Mouse (Mus musculus) heart, embryonic 10.5 days (tissue): ENCODE measurements around the gene Ankrd11. TPM values are rescaled to one million over a fixed set of nuclear protein-coding genes. Genes with fewer than 3 reads are reported as not detected.

Source experiments
- DNase-seq: peaks from one replicate; pipeline ENCODE4 v3.0.0-alpha.2; 2017; ENCODE audit warnings: low spot score
- H3K27ac ChIP-seq: fragments of 300-500 bp; sonication (generic); 2 replicates; pipeline ENCODE4 v1.5.1; 2016; ENCODE audit warnings: mild to moderate bottlenecking
- H3K27me3 ChIP-seq: fragments of 300-500 bp; sonication (generic); 2 replicates; pipeline ENCODE4 v1.6.1; 2016; ENCODE audit warnings: mild to moderate bottlenecking; ENCODE audit not compliant: poor library complexity, insufficient read depth, severe bottlenecking
- H3K36me3 ChIP-seq: fragments of 300-500 bp; sonication (generic); 2 replicates; pipeline ENCODE4 v1.6.1; 2016; ENCODE audit warnings: mild to moderate bottlenecking, moderate library complexity
- H3K4me1 ChIP-seq: fragments of 300-500 bp; sonication (generic); 2 replicates; pipeline ENCODE4 v1.6.1; 2016; ENCODE audit warnings: mild to moderate bottlenecking
- H3K4me3 ChIP-seq: fragments of 300-500 bp; sonication (generic); 2 replicates; pipeline ENCODE4 v1.5.1; 2016; ENCODE audit warnings: mild to moderate bottlenecking, moderate library complexity
- H3K9me3 ChIP-seq: fragments of 300-500 bp; sonication (generic); 2 replicates; pipeline ENCODE4 v1.6.1; 2016; ENCODE audit warnings: mild to moderate bottlenecking, moderate library complexity
- WGBS: fragments of 180-500 bp; shearing (Covaris S2); methylation state at CpG from one replicate; pipeline ENCODE4 v1.1.7; 2016; 5-methylcytosine and 5-hydroxymethylcytosine counted together
- polyA plus RNA-seq: library from polyadenylated mRNA; unstranded; fragments of >200 nt; fragmentation: Nextera tagmentation; extraction: Ambion mirVana; gene quantifications from 2 replicates; pipeline ENCODE4 v1.2.1, GENCODE M21; 2016

Gene Ankrd11
- polyA plus RNA-seq, 1 experiment from 2014 or later = 32.9 TPM

DNA sequence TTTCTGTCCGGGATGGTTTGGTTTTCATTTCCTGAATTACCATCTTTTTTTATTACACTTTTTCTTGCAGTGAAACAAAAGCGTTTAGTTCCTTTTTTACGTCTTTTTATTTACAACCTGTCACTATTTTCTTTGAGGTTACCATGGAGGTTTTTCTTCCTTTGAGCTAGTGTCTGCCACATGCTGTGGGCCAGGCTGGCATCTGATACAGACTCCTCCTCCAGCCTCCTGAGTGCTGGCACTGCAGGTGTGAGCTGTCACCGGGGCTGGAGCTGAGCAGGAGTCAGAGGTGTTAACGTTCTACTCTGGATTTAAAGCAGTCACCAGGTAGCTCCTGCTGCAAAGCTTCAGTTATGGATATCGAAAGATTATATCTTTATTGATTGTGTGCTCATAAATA lies 168.9 kb downstream of the Ankrd11 start:
- Histone ChIP-seq H3K27me3 (peaks cover 14% of the 10 kb centered on the region; the same call in 1 of the 2 replicates), H3K36me3 (no peaks in the 10 kb centered on the region), H3K4me3 (no peak overlapping the region), H3K27ac (no peak overlapping the region), H3K4me1 (peaks cover 25% of the 10 kb centered on the region), H3K9me3 (no peaks in the 10 kb centered on the region)
- DNase-seq = no peak
- WGBS = 49% methylated on average over 6 of the region's 6 CpGs

DNA sequence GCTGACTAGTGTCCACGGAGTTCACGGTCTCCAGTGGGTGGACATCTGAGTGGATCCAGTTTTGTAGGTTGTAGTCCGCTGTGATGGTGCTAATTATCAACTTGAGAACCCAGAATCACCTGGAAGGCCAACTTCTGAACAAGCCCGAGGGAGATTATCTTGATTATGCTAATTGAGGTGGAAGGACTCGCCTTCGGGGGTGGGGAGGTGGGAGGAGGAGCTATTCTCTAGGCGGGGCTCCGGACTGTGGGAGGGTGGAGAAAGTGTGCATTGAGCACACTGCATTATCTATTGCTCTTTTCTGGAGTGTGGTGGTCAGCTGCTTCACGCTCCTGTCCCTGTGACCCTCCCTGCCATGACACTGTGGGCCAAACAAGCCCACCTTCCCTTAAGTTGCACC lies 170.4 kb downstream of the Ankrd11 start:
- Histone ChIP-seq H3K4me3 (no peak overlapping the region), H3K4me1 (peaks cover 20% of the 10 kb centered on the region), H3K27me3 (peaks cover 26% of the 10 kb centered on the region; the same call in 1 of the 2 replicates), H3K36me3 (no peaks in the 10 kb centered on the region), H3K9me3 (peaks cover 4% of the 10 kb centered on the region; the same call in 1 of the 2 replicates), H3K27ac (no peak overlapping the region)
- 56% methylated on average over 9 of the region's 9 CpGs for WGBS
- DNase-seq = no peak

DNA sequence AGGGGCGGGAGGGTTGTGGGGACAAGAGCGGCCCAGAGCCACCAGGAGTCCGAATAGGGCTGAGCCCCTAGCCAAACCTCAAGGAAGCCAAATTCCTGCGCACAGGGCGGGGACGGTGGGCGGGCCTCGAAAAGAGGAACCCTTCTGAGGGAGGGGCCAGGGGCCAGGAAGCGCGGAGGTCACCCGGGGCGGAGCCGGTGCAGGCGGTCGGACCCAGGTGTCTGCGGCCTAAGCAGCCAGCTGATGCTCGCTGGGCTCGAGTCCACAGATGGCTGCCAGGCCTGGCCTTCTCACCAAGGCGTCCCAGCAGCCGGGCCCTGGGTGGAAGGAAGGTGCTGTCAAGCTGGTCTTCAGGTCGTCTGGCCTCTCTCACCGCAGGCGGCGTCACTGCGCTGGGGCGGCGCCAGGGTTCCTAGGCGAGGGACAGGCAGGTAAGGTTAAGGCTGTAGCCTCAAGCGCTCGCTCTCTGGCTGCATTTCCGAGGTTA lies 171.7 kb downstream of the Ankrd11 start:
- DNase-seq = no peak
- H3K4me1 ChIP-seq = peaks cover 18% of the 10 kb centered on the region
- 14% methylated on average over 31 of the region's 31 CpGs for WGBS
- peaks cover 33% of the 10 kb centered on the region; the same call in 1 of the 2 replicates for H3K27me3 ChIP-seq
- H3K36me3 ChIP-seq = no peaks in the 10 kb centered on the region
- H3K27ac ChIP-seq = no peak overlapping the region
- peak overlapping the region; percentile 50 for H3K4me3 ChIP-seq
- peaks cover 14% of the 10 kb centered on the region for H3K9me3 ChIP-seq

DNA sequence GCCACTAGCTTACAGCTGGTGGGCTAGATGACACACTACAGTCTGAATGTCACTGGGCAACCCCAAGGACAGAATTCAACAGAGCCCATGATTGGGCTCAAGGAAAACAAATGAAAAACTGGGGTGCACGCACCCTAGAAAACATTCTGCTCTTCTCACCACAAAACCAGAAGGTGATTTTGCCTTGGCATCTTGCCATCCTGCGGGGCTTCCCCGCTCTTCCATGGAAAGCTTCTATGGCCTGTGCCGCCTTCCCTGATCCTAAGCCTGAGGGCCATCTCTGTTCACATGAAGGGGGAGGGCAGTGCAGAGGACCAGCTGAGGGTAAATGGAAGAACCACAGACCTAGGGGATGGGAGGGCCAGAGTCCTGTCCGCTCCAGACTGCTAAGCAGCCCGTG lies 174.1 kb downstream of the Ankrd11 start:
- whole genome bisulfite sequencing = 85% methylated on average over 6 of the region's 6 CpGs
- H3K4me3 ChIP-seq = no peak overlapping the region
- DNase-seq = no peak
- peaks cover 4% of the 10 kb centered on the region; the same call in 1 of the 2 replicates for H3K36me3 ChIP-seq
- H3K27ac ChIP-seq = no peak overlapping the region
- peaks cover 16% of the 10 kb centered on the region for H3K4me1 ChIP-seq
- H3K9me3 ChIP-seq = peaks cover 32% of the 10 kb centered on the region
- H3K27me3 ChIP-seq = peaks cover 48% of the 10 kb centered on the region; the same call in 1 of the 2 replicates

DNA sequence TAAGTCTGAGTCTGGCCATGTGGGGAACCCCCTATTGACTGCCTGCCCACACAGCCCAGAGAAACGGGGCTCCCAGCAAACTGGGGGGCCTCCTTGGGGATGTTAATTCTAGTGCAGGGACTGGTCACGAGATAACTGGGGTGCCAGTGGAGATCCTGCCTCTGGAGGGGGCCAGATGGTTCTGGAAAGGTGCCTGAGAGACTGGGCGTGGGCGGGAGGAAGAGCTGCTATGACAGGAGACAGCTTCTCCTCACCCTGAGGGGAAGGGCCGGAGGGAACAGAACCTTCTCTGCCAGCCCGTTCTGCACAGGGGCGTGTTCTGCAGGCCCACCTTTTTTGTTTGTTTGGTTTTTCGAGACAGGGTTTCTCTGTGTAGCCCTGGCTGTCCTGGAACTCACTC lies 175.8 kb downstream of the Ankrd11 start:
- peaks cover 16% of the 10 kb centered on the region for H3K4me1 ChIP-seq
- H3K27ac ChIP-seq = no peak overlapping the region
- H3K9me3 ChIP-seq = peaks cover 32% of the 10 kb centered on the region
- DNase-seq = no peak
- 77% methylated on average over 8 of the region's 8 CpGs for whole genome bisulfite sequencing
- peaks cover 52% of the 10 kb centered on the region; the same call in 1 of the 2 replicates for H3K27me3 ChIP-seq
- peaks cover 4% of the 10 kb centered on the region; the same call in 1 of the 2 replicates for H3K36me3 ChIP-seq
- H3K4me3 ChIP-seq = no peak overlapping the region

DNA sequence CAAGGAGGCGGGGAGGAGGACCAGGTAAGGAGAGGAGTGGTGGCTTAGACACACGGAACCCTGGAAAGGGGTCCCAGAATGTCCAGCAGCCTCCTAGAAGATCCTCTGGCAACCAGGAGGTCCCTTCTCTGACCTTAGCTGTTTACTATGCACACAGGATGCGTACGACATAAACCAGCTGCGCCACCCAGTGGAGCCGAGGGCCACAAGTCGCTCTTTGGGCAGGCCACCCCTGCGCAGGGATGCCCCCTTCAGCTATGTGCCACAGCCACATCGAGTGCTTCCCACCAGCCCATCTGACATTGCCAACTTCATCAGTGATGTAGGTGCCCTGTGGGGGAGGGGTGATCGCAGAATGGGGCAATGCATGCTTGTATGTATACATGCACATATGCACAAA lies 176.6 kb downstream of the Ankrd11 start:
- H3K27me3 ChIP-seq = peaks cover 58% of the 10 kb centered on the region; the same call in 1 of the 2 replicates
- peak overlapping the region; percentile 43; the same call in 1 of the 2 replicates for H3K4me3 ChIP-seq
- DNase-seq = no peak
- peaks cover 14% of the 10 kb centered on the region for H3K4me1 ChIP-seq
- WGBS = 63% methylated on average over 10 of the region's 10 CpGs
- peaks cover 4% of the 10 kb centered on the region; the same call in 1 of the 2 replicates for H3K36me3 ChIP-seq
- H3K9me3 ChIP-seq = peaks cover 32% of the 10 kb centered on the region
- no peak overlapping the region for H3K27ac ChIP-seq

DNA sequence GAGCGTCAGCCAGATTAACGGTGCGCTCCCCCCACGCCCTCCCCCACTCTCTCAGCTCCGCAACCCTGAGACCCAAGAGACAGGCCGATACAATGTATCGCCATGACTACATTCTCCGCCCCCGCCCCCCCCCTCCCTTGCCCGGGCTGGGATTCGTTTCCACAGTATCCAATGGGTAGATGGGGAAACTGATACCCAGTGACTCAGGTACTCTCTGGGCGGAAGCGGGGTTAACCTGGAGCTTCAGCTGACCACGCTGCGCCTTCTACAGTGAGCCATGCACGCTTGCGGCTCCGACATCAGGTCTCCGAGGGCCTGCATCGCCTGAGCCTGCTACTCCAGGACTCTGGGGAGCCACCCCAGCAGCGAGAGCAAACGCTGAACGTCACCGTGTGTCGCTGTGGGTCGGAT lies 177.4 kb downstream of the Ankrd11 start:
- Histone ChIP-seq H3K27ac (no peak overlapping the region), H3K36me3 (peaks cover 4% of the 10 kb centered on the region; the same call in 1 of the 2 replicates), H3K4me1 (peaks cover 9% of the 10 kb centered on the region; the same call in 1 of the 2 replicates), H3K9me3 (peaks cover 32% of the 10 kb centered on the region), H3K27me3 (peaks cover 54% of the 10 kb centered on the region; the same call in 1 of the 2 replicates), H3K4me3 (peak overlapping the region; percentile 43)
- DNase-seq = no peak
- WGBS = 62% methylated on average over 26 of the region's 26 CpGs

DNA sequence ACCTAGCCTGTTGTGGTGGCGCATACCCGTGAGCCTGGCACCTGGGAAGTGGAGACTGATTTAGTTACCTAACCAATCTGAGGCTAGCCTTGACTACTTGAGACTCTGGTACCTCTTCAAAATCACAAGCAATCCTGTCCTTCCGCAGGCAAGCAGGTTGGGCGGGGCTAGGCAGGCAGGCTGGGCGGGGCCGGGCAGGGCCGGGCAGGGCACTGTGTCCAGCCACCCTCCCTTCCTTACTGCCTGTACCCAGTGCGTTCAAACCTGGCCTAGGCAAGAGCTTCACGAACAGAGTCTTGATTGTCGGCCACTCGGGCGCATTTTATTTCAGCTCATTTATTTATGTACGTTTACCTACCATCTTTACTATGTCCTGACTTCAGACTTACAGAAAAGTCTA lies 182.2 kb downstream of the Ankrd11 start:
- H3K4me3 ChIP-seq = no peak overlapping the region
- peaks cover 4% of the 10 kb centered on the region; the same call in 1 of the 2 replicates for H3K4me1 ChIP-seq
- peaks cover 12% of the 10 kb centered on the region for H3K9me3 ChIP-seq
- H3K36me3 ChIP-seq = peaks cover 2% of the 10 kb centered on the region; the same call in 1 of the 2 replicates
- no peak overlapping the region for H3K27ac ChIP-seq
- WGBS = 57% methylated on average over 13 of the region's 13 CpGs
- peaks cover 32% of the 10 kb centered on the region for H3K27me3 ChIP-seq
- DNase-seq = no peak

DNA sequence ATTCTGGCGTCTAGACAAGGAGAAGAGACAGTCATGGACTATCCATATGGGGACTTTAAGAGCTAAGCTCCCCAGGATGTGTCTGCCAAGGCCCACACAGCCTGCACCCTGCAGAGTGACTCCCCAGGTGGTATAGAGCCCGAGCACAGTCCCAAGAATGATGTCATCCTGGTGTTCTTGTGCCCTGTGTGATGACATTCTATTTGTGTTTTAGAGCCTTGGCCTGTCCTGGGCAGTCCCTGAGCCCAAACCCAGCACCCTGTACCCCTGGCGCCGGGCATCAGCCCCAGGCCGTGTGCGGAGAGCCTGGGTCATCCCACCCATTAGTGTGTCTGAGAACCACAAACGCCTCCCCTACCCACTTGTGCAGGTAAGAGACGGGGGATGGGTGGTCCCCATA lies 185.8 kb downstream of the Ankrd11 start:
- WGBS = 78% methylated on average over 8 of the region's 8 CpGs
- Histone ChIP-seq H3K27me3 (peaks cover 35% of the 10 kb centered on the region), H3K27ac (no peak overlapping the region), H3K36me3 (no peaks in the 10 kb centered on the region), H3K4me1 (peaks cover 24% of the 10 kb centered on the region), H3K9me3 (no peaks in the 10 kb centered on the region), H3K4me3 (no peak overlapping the region)
- no peak for DNase-seq

DNA sequence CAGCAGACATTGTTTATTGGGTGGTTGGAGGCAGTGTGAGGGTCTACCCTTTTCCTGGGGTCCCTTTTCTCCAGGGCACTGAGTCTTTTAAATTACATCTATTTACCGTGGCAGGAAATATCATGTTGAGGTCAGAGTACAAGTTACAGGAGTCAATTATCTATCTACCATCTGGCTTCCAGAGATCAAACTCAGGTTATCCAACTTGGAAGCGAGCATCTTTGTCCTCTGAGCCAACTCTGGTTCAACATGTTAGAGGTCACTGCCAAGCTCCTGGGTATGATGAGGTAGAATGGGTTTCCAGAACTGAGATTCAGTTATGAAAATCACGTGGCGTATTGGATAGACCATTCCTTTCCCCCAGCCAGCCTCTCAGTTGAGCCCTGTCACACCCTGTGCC lies 187.0 kb downstream of the Ankrd11 start:
- 76% methylated on average over 4 of the region's 4 CpGs for WGBS
- H3K27ac ChIP-seq = no peak overlapping the region
- H3K9me3 ChIP-seq = no peaks in the 10 kb centered on the region
- peaks cover 38% of the 10 kb centered on the region for H3K27me3 ChIP-seq
- H3K4me3 ChIP-seq = no peak overlapping the region
- H3K36me3 ChIP-seq = no peaks in the 10 kb centered on the region
- DNase-seq = no peak
- H3K4me1 ChIP-seq = peaks cover 27% of the 10 kb centered on the region

DNA sequence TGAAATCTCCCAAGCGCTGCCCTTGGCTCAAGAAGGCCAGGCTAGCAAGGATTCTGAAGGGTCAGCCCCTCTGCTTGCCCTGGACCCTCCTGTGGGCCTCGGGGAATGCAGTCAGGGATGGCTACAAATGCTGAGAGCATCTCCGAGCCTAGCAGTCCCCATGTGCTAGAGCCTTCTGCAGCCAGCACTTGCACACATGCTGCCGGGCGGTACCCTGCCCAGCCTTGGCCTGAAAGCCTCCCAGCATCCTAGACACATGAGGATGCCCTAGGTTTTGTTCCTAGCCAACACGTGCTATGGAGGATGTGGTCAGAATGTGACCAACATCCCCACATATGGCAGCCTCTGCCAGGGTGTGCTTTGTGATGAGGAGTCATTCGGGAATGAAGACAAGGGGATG lies 187.7 kb downstream of the Ankrd11 start:
- H3K27ac ChIP-seq = no peak overlapping the region
- DNase-seq = no peak
- peaks cover 34% of the 10 kb centered on the region for H3K4me1 ChIP-seq
- H3K36me3 ChIP-seq = no peaks in the 10 kb centered on the region
- WGBS = 65% methylated on average over 7 of the region's 7 CpGs
- no peak overlapping the region for H3K4me3 ChIP-seq
- peaks cover 45% of the 10 kb centered on the region for H3K27me3 ChIP-seq
- H3K9me3 ChIP-seq = no peaks in the 10 kb centered on the region

DNA sequence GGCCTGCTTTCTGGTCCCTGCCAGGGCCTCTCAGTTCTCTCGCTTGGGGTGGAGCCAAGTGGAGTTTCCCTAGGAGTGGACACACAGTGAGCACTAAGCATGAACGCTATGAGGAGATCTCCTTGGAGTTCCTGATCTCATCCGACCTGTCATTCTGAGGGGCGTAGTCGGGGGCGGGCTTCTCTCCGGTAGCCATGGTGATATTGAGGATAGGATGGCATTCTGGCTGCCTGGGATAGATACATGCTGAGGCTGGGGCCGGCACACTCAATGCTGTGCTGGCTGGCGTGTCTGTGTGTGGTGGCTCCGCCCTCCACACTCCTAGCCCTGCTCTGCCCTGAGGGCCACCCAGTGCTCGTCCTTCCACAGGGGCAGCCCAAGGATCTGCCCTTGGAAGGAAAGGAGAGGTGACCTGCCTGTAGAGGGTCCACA lies 188.7 kb downstream of the Ankrd11 start:
- peaks cover 56% of the 10 kb centered on the region for H3K27me3 ChIP-seq
- 30% methylated on average over 11 of the region's 11 CpGs for WGBS
- H3K4me1 ChIP-seq = peaks cover 39% of the 10 kb centered on the region
- no peaks in the 10 kb centered on the region for H3K9me3 ChIP-seq
- no peak for DNase-seq
- H3K27ac ChIP-seq = peak overlapping the region; percentile 31; the same call in 1 of the 2 replicates
- H3K4me3 ChIP-seq = no peak overlapping the region
- H3K36me3 ChIP-seq = no peaks in the 10 kb centered on the region

DNA sequence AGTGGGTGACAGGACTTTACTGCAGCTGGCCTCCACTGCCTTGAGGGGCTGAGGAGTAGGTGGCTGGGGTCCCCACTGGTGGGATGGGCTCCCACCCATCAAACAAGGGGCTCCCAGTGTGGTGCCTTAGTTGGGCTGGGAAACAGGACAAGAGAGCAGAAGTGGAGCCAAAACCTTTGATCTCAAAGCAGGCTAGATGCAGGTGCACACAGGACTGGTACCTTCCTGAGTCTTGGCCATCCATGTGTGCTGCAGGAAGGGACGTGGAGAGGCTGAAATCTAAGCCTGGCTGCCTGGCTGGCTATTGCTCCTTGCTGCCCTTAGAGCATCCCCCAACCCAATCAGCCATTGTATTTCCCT lies 189.6 kb downstream of the Ankrd11 start:
- WGBS = 53% methylated on average over 1 of the region's 1 CpGs
- DNase-seq = no peak
- Histone ChIP-seq H3K36me3 (no peaks in the 10 kb centered on the region), H3K27ac (no peak overlapping the region; the same call in 1 of the 2 replicates), H3K9me3 (no peaks in the 10 kb centered on the region), H3K27me3 (peaks cover 57% of the 10 kb centered on the region), H3K4me3 (no peak overlapping the region), H3K4me1 (peaks cover 46% of the 10 kb centered on the region)
